In the genomic region with DNA sequence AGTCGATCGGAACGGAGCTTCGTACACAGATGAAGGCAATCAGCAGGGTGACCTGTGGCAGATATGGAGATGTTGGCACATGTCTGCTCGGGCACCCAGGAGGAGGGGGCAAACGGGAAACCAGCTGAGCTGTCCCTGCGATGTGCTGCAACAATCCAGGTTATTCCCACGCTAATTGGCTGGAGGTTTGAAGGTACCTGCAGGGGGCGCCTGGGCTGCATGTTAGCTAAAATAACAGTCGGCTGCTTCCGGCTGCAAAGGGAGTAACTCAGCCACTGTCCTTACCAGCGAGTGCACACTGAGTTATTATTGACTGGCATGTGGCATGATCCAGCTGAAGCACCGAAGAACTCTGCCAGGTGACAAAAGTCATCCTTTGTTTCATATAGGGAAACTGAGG, we compare ENCODE assay signal across 8 mouse cellular contexts. TPM values are rescaled to one million over a fixed set of nuclear protein-coding genes. Genes with fewer than 3 reads are reported as not detected.
DNase-seq lines count a peak whose midpoint lies in the region; TF ChIP-seq lines count a peak whose summit lies in the region.

No protein-coding gene starts in this region.

- no peak overlapping the region for H3K4me3 ChIP-seq in bone marrow macrophage, adult 2 months (ENCODE audit: insufficient read depth, low read length)

- intact Hi-C loops in left cerebral cortex, postnatal 4 days (cut with DNase I): no loop called here
- intact Hi-C loops in left cerebral cortex, postnatal 36 days (cut with DNase I): no loop called here
- intact Hi-C loops in left cerebral cortex, postnatal 25 days (cut with DNase I): no loop called here

- no peak for TF ChIP-seq POLR2A in bone marrow macrophage, adult 2 months (IDR thresholded peaks at IDR 0.05; ENCODE audit: borderline replicate concordance, low read depth, low read length)

- DNase-seq in cerebellum, postnatal 14 days: peak; percentile 34 to 68
- DNase-seq in cerebellum, adult 8-10 months: no peak
- DNase-seq in left cerebral cortex, postnatal 4 days: peak; percentile 54
- no peak for DNase-seq in left cerebral cortex, postnatal 36 days (ENCODE audit: low spot score in 2 of 2)
- peak; percentile 53 for DNase-seq in lung, postnatal 14 days
- peak; percentile 24 for DNase-seq in yolk sac, embryonic 10.5 days (ENCODE audit: low spot score)
- DNase-seq in left cerebral cortex, postnatal 25 days (ENCODE audit: low spot score in 2 of 2): no peak

- H3K4me1 ChIP-seq in bone marrow macrophage, adult 2 months (ENCODE audit: control insufficient read depth, insufficient read depth, low read length): peaks cover 14% of the 10 kb centered on the region

- no peak overlapping the region for H3K27ac ChIP-seq in bone marrow macrophage, adult 2 months (ENCODE audit: insufficient read depth, low read depth, low read length)

- TF ChIP-seq CTCF in bone marrow macrophage, adult 2 months (IDR thresholded peaks at IDR 0.05; ENCODE audit: low read depth, low read length): peak; percentile 69

RNA-seq across cellular contexts. Expression of gene Cmtm7, which starts 18.3 kb away (rescaled TPM):
- total RNA-seq in left cerebral cortex, postnatal 4 days (2021): 1 to 10 TPM; 3.1 to 3.8 TPM
- total RNA-seq in left cerebral cortex, postnatal 36 days (2021): 1 to 10 TPM; 3.8 to 4.0 TPM
- polyA plus RNA-seq in bone marrow macrophage, adult 2 months (2012; ENCODE audit: insufficient read depth, insufficient read length, missing spikeins): 184 and 192 TPM in 2 replicates
- 1 to 10 TPM; 4.9 to 5.0 TPM for total RNA-seq in left cerebral cortex, postnatal 25 days (2021)

RNA-seq across cellular contexts. Expression of gene Cmtm6, which starts 32.4 kb away (rescaled TPM):
- 10 to 100 TPM; 19.6 to 20.6 TPM for total RNA-seq in left cerebral cortex, postnatal 4 days (2021)
- 10 to 100 TPM; 19.0 to 21.5 TPM for total RNA-seq in left cerebral cortex, postnatal 36 days (2021)
- polyA plus RNA-seq in bone marrow macrophage, adult 2 months (2012; ENCODE audit: insufficient read depth, insufficient read length, missing spikeins): 95.2 and 96.3 TPM in 2 replicates
- total RNA-seq in left cerebral cortex, postnatal 25 days (2021): 10 to 100 TPM; 22.9 to 23.7 TPM

Comparison
In these comparisons a context has a peak if more than half of its experiments do, and no peak if none do; other contexts are left out.
1. DNase-seq: peak in cerebellum, postnatal 14 days (2 of 2), left cerebral cortex, postnatal 4 days (single experiment), lung, postnatal 14 days (single experiment) and yolk sac, embryonic 10.5 days (single experiment); none in cerebellum, adult 8-10 months (single experiment), left cerebral cortex, postnatal 36 days (0 of 2) and left cerebral cortex, postnatal 25 days (0 of 2).